Mouse (Mus musculus) kidney, embryonic 16.5 days (tissue): ENCODE measurements around the gene Cdc27. TPM values are rescaled to one million over a fixed set of nuclear protein-coding genes. Genes with fewer than 3 reads are reported as not detected.

ENCODE experiments used
- ATAC-seq: fragments of 200-750 bp; cut with Nextera tagmentation; 2 replicates; pipeline ENCODE4 v1.8.0; 2017; ENCODE audit warnings: moderate TSS enrichment; ENCODE audit not compliant: low FRiP score, low TSS enrichment
- H3K27ac ChIP-seq: fragments of 300-500 bp; sonication (generic); 2 replicates; pipeline ENCODE4 v1.5.1; 2014; ENCODE audit warnings: low read length
- H3K27me3 ChIP-seq: fragments of 300-500 bp; sonication (generic); 2 replicates; pipeline ENCODE4 v1.6.1; 2014; ENCODE audit warnings: low read length, control low read depth, mixed read lengths; ENCODE audit not compliant: insufficient read depth
- H3K36me3 ChIP-seq: fragments of 300-500 bp; sonication (generic); 2 replicates; pipeline ENCODE4 v1.6.1; 2014; ENCODE audit warnings: low read length, control low read depth, mixed read lengths; ENCODE audit not compliant: insufficient read depth
- H3K4me1 ChIP-seq: fragments of 300-500 bp; sonication (generic); 2 replicates; pipeline ENCODE4 v1.6.1; 2014; ENCODE audit warnings: low read length, control low read depth, mixed read lengths; ENCODE audit not compliant: insufficient read depth
- H3K4me2 ChIP-seq: fragments of 300-500 bp; sonication (generic); replicated peaks from 2 replicates; pipeline ENCODE4 v1.6.1; 2014; ENCODE audit warnings: low read depth, low read length
- H3K4me3 ChIP-seq: fragments of 300-500 bp; sonication (generic); 2 replicates; pipeline ENCODE4 v1.5.1; 2014; ENCODE audit warnings: mild to moderate bottlenecking, low read length
- H3K9ac ChIP-seq: fragments of 300-500 bp; sonication (generic); replicated peaks from 2 replicates; pipeline ENCODE4 v1.6.1; 2014; ENCODE audit warnings: low read length
- H3K9me3 ChIP-seq: fragments of 300-500 bp; sonication (generic); 2 replicates; pipeline ENCODE4 v1.6.1; 2016; ENCODE audit warnings: low read length, control low read depth
- WGBS: fragments of 180-500 bp; shearing (Covaris S2); extraction: QIAGEN DNeasy Blood & Tissue Kit; methylation state at CpG from one replicate; pipeline ENCODE4 v1.1.7; 2014; 5-methylcytosine and 5-hydroxymethylcytosine counted together
- polyA plus RNA-seq: library from polyadenylated mRNA; unstranded; fragments of >200 nt; fragmentation: Nextera tagmentation; extraction: Ambion mirVana; gene quantifications from 2 replicates; pipeline ENCODE4 v1.2.1, GENCODE M21; 2015

Gene Cdc27
- polyA plus RNA-seq, result 34.7 and 37.1 TPM in 2 replicates

DNA sequence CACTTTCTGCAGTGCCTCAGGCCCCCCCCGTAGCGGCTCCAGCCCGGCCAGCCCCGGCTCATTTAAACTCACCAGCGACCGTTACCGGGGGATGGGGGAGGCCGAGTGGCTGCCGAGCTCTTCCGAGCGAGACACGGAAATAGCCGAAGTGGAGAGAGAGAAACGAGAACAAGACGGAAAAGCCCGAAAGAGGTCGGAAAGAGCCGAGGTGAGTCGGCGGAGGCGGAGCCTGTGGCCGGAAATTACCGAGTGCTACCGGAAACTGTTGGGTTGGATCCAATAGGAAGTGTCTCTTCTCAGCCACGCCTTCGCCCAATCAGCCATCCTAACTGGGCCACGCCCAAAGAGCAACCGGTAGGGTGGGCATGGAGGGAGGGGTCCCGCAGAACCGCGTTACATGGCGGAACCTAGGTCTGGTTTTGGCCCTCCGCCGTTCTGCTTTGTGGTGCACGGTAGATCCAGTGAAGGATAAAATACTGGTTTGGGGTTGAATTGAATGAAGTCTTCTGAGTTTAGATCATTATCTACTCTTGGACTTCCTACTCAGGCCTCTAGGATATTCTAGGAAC, at the start of gene Cdc27, which contains the start of gene Myl4:
Gene Cdc27, minus strand, starts transcription at position 215 of the 569 bp plus-strand sequence.
Gene Myl4, plus strand, starts transcription at position 258 of the 569 bp plus-strand sequence.
- Histone ChIP-seq H3K27ac (peak within 1 kb of the TSS; percentile 94), H3K9me3 (no peaks in the 10 kb centered on the region), H3K27me3 (no peaks in the 10 kb centered on the region), H3K36me3 (no peaks in the 10 kb centered on the region), H3K9ac (peak within 1 kb of the TSS; percentile 99), H3K4me3 (peak within 1 kb of the TSS; percentile 87), H3K4me1 (peaks cover 12% of the 10 kb centered on the region), H3K4me2 (peak within 1 kb of the TSS; percentile 82)
- WGBS, result under 1% methylated on average over 35 of the region's 35 CpGs
- peak; percentile 96 for ATAC-seq

DNA sequence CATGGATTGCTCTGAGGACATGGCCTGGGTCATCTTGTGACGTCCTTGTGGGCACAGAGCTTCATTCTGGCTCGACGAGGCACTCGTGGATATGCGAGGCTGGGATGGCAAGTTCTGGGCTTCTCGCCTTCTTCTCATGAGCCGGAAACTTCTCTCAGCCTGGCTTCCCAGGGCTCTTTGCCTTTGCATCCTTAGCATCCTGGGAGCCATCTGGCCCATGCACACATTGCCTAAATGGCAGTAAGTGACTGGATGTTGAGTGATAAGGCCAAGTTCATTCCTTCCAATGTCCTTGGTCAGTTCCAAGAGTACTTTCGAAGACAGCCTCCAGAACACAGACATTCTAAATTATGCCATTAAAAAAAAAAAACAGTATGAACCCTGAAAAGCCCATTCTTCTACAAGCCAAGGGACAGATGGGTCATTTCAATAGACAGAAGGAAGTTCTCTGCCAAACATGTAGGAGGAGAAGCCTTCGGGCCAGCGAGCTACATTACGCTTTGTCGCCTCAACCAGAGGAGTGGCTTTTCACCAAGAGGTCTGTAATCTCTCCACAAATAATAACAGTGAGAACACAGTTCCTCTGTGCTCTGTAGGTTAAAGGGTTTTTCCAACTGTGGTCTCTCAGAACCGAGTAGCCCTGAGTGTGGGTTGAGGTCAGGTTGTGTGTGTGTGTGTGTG, 49.0 kb upstream of the Cdc27 start:
- Histone ChIP-seq H3K4me1 (no peaks in the 10 kb centered on the region), H3K36me3 (no peaks in the 10 kb centered on the region), H3K27ac (peak overlapping the region; percentile 51; the same call in 1 of the 2 replicates), H3K9me3 (no peaks in the 10 kb centered on the region), H3K4me2 (no peak overlapping the region), H3K9ac (no peak overlapping the region), H3K4me3 (no peak overlapping the region), H3K27me3 (no peaks in the 10 kb centered on the region)
- WGBS, result 62% methylated on average over 13 of the region's 13 CpGs
- ATAC-seq, result peak; percentile 9; the same call in 1 of the 2 replicates

DNA sequence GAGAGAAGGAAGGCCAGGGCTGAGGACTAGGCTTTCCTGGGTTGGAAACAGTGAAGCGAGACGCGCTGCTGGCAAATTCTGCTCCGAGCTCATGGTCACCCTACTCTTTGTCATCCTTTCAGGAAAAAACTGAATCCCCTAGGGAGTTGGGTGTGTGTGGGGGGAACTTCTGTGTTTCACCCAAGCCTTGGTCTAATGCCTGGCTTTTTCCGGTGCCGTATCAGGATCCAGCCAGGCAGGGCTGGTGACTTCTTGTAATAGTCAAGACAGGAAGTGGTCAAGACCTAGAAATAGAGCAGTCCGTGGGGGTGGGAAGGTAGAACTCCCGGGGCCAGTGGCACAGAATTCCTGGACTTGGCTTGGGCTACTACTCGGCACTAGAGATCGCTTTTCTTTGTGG, 45.9 kb upstream of the Cdc27 start:
- H3K4me2 ChIP-seq, result no peak overlapping the region
- 75% methylated on average over 10 of the region's 10 CpGs for WGBS
- no peak overlapping the region for H3K27ac ChIP-seq
- no peak overlapping the region for H3K4me3 ChIP-seq
- no peaks in the 10 kb centered on the region for H3K36me3 ChIP-seq
- no peak overlapping the region for H3K9ac ChIP-seq
- no peaks in the 10 kb centered on the region for H3K4me1 ChIP-seq
- no peak for ATAC-seq
- no peaks in the 10 kb centered on the region for H3K27me3 ChIP-seq
- H3K9me3 ChIP-seq, result no peaks in the 10 kb centered on the region

DNA sequence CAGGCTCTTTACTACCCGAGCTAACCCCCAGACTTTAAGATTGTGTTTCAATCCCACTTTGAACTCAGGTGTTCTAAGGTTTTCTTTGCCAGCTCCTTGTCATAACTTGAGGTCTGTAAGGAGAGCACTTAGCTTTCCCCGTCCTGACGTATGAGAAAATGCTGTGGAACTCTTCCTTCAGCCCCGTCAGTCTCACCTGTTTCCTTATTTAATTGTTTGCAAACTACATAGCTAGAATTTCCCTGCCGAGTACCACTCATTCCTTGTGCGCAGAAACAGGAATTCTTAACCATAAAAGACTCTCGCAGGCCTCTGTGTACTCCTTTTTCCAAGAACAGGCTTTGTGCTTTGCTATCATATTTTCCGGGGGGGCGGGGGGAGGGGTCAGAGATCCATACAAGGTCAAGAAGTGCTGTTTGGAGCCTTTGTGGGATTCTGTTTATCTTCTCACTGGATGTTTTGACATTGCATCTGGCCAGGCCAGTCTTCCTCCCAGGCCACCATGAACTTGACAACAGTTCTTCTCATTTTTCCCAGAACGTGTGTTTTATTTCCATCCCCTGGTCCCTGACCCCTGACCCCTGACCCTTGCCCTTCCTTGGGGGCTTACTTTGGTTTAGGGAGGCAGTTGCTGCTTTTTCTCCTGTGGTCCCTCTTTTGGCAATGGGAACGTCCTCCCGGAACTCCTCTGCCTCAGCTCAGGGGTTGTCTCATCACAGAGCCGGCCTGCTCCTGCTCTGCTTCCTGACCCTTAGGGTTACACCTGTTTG, 41.8 kb upstream of the Cdc27 start:
- WGBS, result 64% methylated on average over 13 of the region's 13 CpGs
- H3K27ac ChIP-seq, result no peak overlapping the region
- H3K9ac ChIP-seq, result no peak overlapping the region
- H3K4me1 ChIP-seq, result no peaks in the 10 kb centered on the region
- no peak for ATAC-seq
- no peaks in the 10 kb centered on the region for H3K36me3 ChIP-seq
- no peak overlapping the region for H3K4me3 ChIP-seq
- H3K27me3 ChIP-seq, result no peaks in the 10 kb centered on the region
- H3K4me2 ChIP-seq, result no peak overlapping the region
- no peaks in the 10 kb centered on the region for H3K9me3 ChIP-seq

DNA sequence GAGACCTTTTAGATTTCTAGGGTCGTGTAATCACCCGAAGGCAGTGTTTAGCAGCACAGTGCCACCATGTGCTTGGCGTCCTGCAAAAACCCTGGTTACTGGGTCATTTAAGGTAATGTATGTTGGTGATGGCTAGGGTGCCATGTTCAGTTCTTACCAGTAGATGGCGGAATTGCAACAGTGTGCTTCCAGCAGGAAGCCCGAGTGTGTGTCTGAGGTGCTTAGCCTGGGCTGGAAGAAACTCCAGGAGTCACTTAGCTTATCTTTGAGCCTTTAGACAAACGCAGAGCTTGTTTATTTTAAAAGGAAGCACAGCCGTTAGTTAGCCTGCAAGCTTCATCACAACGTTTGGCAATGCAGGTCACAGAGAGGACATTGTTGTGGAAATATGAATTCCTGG, 39.7 kb upstream of the Cdc27 start:
- Histone ChIP-seq H3K9ac (no peak overlapping the region), H3K4me2 (no peak overlapping the region)

DNA sequence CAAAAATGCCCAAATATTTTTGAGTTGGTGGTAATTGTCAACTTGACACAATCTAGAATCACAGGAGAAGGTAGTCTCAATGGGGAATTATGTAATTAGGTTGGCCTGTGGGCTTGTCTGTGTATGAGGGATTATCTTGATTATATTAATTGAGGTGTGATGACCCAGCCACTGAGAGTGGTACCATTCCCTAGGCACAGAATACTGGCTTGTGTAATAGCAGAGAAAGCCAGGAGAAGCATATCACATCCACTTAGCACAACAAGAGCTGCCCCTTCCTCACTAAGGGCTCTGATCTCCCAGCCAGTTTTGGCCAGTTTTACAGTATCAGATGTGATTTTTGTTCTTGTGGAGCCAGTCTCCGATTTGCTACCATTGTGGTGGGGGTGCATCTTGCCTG, 39.1 kb upstream of the Cdc27 start:
- Histone ChIP-seq H3K9me3 (no peaks in the 10 kb centered on the region), H3K4me1 (no peaks in the 10 kb centered on the region), H3K4me3 (no peak overlapping the region), H3K9ac (no peak overlapping the region), H3K27ac (no peak overlapping the region), H3K27me3 (no peaks in the 10 kb centered on the region), H3K36me3 (no peaks in the 10 kb centered on the region), H3K4me2 (no peak overlapping the region)
- WGBS, result 72% methylated on average over 1 of the region's 1 CpGs
- no peak for ATAC-seq

More for the DNA sequence above, 39.7 kb upstream of the Cdc27 start:
- H3K27ac ChIP-seq, result no peak overlapping the region
- ATAC-seq, result peak; percentile 86
- H3K4me1 ChIP-seq, result no peaks in the 10 kb centered on the region
- H3K9me3 ChIP-seq, result no peaks in the 10 kb centered on the region
- under 1% methylated on average over 8 of the region's 8 CpGs for WGBS
- H3K4me3 ChIP-seq, result no peak overlapping the region
- H3K27me3 ChIP-seq, result no peaks in the 10 kb centered on the region
- no peaks in the 10 kb centered on the region for H3K36me3 ChIP-seq

DNA sequence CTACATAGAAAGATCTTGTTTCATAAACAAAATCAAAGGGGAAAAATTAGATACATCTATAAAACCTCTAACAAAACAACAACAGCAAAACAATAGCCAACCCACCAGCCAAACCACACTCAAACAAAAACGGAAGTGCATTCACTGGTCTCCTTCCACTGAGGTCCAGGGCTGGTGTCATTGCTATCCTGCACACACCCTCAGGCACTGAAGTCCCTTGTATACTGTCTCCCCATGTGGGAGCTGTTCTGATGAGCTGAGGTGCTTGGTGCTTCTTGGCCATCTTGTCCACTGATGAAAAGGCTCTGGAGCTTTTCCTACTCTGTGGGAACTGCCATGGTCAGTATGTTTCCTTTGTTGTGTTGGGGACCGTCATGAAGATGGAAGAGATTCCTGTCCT, 38.1 kb upstream of the Cdc27 start:
- no peak overlapping the region for H3K4me3 ChIP-seq
- no peak overlapping the region for H3K9ac ChIP-seq
- H3K27me3 ChIP-seq, result no peaks in the 10 kb centered on the region
- no peak overlapping the region for H3K27ac ChIP-seq
- 98% methylated on average over 2 of the region's 2 CpGs for WGBS
- no peaks in the 10 kb centered on the region for H3K9me3 ChIP-seq
- no peaks in the 10 kb centered on the region for H3K36me3 ChIP-seq
- H3K4me1 ChIP-seq, result no peaks in the 10 kb centered on the region
- H3K4me2 ChIP-seq, result no peak overlapping the region
- no peak for ATAC-seq

DNA sequence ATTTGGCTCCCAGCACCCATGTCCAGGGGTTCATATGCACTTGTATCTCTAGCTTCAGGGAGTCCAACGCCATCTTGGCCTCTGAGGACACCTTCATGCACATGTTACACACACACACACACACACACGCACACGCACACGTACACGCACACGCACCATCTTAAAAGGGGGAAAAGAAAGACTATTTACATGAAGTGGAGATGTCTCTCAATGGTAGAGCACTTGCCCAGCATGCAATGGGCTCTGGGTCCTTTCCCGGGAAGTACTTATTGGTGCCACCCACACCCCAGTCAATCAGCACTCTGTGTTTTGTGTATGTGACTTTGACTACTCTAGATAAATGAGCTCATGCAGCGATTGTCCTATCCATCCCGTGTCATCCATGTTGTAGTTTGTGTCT, 37.5 kb upstream of the Cdc27 start:
- Histone ChIP-seq H3K9me3 (no peaks in the 10 kb centered on the region), H3K4me2 (no peak overlapping the region), H3K4me3 (no peak overlapping the region), H3K27me3 (no peaks in the 10 kb centered on the region), H3K4me1 (no peaks in the 10 kb centered on the region), H3K9ac (no peak overlapping the region), H3K27ac (no peak overlapping the region), H3K36me3 (no peaks in the 10 kb centered on the region)
- ATAC-seq, result no peak
- 93% methylated on average over 9 of the region's 9 CpGs for WGBS

DNA sequence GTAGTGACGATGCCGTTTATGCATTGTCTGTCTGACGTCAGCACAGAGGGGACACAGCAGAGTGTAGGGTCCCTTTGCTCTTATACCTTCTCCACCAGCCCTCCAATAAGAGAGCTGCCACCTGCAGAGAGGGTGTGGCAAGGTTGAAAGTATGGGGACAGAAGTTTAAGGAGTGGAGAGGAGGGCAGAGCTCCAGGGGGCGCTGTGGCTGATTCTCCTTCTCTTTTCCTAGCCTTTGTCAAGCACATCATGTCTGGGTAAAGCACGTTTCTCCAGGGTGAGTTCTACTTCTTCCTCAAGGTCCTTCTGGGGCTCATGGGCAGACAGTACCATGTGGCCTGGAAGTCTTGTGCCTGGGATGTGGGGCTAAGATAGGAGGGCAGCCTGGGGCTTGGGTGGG, 35.1 kb upstream of the Cdc27 start:
- H3K4me2 ChIP-seq, result no peak overlapping the region
- H3K4me3 ChIP-seq, result no peak overlapping the region
- no peaks in the 10 kb centered on the region for H3K27me3 ChIP-seq
- no peak overlapping the region for H3K27ac ChIP-seq
- no peaks in the 10 kb centered on the region for H3K36me3 ChIP-seq
- 73% methylated on average over 5 of the region's 5 CpGs for WGBS
- H3K9ac ChIP-seq, result no peak overlapping the region
- no peaks in the 10 kb centered on the region for H3K9me3 ChIP-seq
- peaks cover 4% of the 10 kb centered on the region; the same call in 1 of the 2 replicates for H3K4me1 ChIP-seq
- no peak for ATAC-seq
